Mouse (Mus musculus) embryonic facial prominence, embryonic 15.5 days (tissue): Measurements from ENCODE around the gene Dhrs2. TPM values are rescaled to one million over a fixed set of nuclear protein-coding genes. Genes with fewer than 3 reads are reported as not detected.

Experiments
- ATAC-seq: fragments of 200-750 bp; cut with Nextera tagmentation; 2 replicates; pipeline ENCODE4 v1.8.0; 2017; ENCODE audit warnings: low read depth, moderate TSS enrichment; ENCODE audit not compliant: insufficient number of reproducible peaks, low FRiP score, low TSS enrichment
- H3K27ac ChIP-seq: fragments of 300-500 bp; sonication (generic); replicated peaks from 2 replicates; pipeline ENCODE4 v1.5.1; 2015; ENCODE audit warnings: mild to moderate bottlenecking, inconsistent platforms
- H3K27me3 ChIP-seq: fragments of 300-500 bp; sonication (generic); 2 replicates; pipeline ENCODE4 v1.6.1; 2015; ENCODE audit warnings: inconsistent platforms
- H3K36me3 ChIP-seq: fragments of 300-500 bp; sonication (generic); 2 replicates; pipeline ENCODE4 v1.6.1; 2015; ENCODE audit warnings: mild to moderate bottlenecking, inconsistent platforms
- H3K4me1 ChIP-seq: fragments of 300-500 bp; sonication (generic); 2 replicates; pipeline ENCODE4 v1.6.1; 2015; ENCODE audit warnings: inconsistent platforms
- H3K4me2 ChIP-seq: fragments of 300-500 bp; sonication (generic); replicated peaks from 2 replicates; pipeline ENCODE4 v1.6.1; 2015; ENCODE audit warnings: mild to moderate bottlenecking, inconsistent platforms
- H3K4me3 ChIP-seq: fragments of 300-500 bp; sonication (generic); replicated peaks from 2 replicates; pipeline ENCODE4 v1.5.1; 2015; ENCODE audit warnings: mild to moderate bottlenecking, inconsistent platforms
- H3K9ac ChIP-seq: fragments of 300-500 bp; sonication (generic); 2 replicates; pipeline ENCODE4 v1.6.1; 2015; ENCODE audit warnings: inconsistent platforms
- H3K9me3 ChIP-seq: fragments of 300-500 bp; sonication (generic); replicated peaks from 2 replicates; pipeline ENCODE4 v1.6.1; 2016; ENCODE audit warnings: inconsistent platforms
- WGBS: fragments of 180-500 bp; shearing (Covaris S2); methylation state at CpG from one replicate; pipeline ENCODE4 v1.1.7; 2015; 5-methylcytosine and 5-hydroxymethylcytosine counted together
- polyA plus RNA-seq: library from polyadenylated mRNA; unstranded; fragments of >200 nt; fragmentation: Nextera tagmentation; extraction: Ambion mirVana; gene quantifications from 2 replicates; pipeline ENCODE4 v1.2.1, GENCODE M21; 2015

Dhrs2 gene
- polyA plus RNA-seq, 1 experiment from 2014 or later: 14.4 TPM

GRCm38 (mm10) chr14:55198187-55198586 is 23.6 kb upstream of the Dhrs2 start:
- Histone ChIP-seq H3K9ac (no peak overlapping the region), H3K4me1 (no peaks in the 10 kb centered on the region), H3K9me3 (no peaks in the 10 kb centered on the region), H3K4me2 (no peak overlapping the region), H3K36me3 (no peaks in the 10 kb centered on the region), H3K4me3 (no peak overlapping the region), H3K27ac (no peak overlapping the region), H3K27me3 (no peaks in the 10 kb centered on the region)
- WGBS: 70% methylated on average over 2 of the region's 2 CpGs
- ATAC-seq: no peak

GRCm38 (mm10) chr14:55204544-55204943 is 17.3 kb upstream of the Dhrs2 start:
- Histone ChIP-seq H3K4me1 (no peaks in the 10 kb centered on the region), H3K36me3 (no peaks in the 10 kb centered on the region), H3K9me3 (no peaks in the 10 kb centered on the region), H3K27ac (no peak overlapping the region), H3K4me2 (no peak overlapping the region), H3K4me3 (no peak overlapping the region), H3K9ac (no peak overlapping the region), H3K27me3 (no peaks in the 10 kb centered on the region)
- WGBS: 66% methylated on average over 3 of the region's 3 CpGs
- no peak for ATAC-seq

GRCm38 (mm10) chr14:55205045-55205750 is 16.6 kb upstream of the Dhrs2 start:
- WGBS: 48% methylated on average over 3 of the region's 3 CpGs
- ATAC-seq: no peak

GRCm38 (mm10) chr14:55208306-55208705 is 13.5 kb upstream of the Dhrs2 start:
- Histone ChIP-seq H3K27ac (no peak overlapping the region), H3K4me2 (no peak overlapping the region), H3K27me3 (no peaks in the 10 kb centered on the region), H3K9ac (no peak overlapping the region), H3K4me3 (no peak overlapping the region), H3K36me3 (no peaks in the 10 kb centered on the region), H3K4me1 (no peaks in the 10 kb centered on the region), H3K9me3 (no peaks in the 10 kb centered on the region)
- 85% methylated on average over 2 of the region's 2 CpGs for WGBS
- ATAC-seq: no peak

More at GRCm38 (mm10) chr14:55205045-55205750, 16.6 kb upstream of the Dhrs2 start:
- H3K4me2 ChIP-seq: no peak overlapping the region
- H3K9me3 ChIP-seq: no peaks in the 10 kb centered on the region
- H3K4me1 ChIP-seq: no peaks in the 10 kb centered on the region
- no peaks in the 10 kb centered on the region for H3K36me3 ChIP-seq
- no peak overlapping the region for H3K9ac ChIP-seq
- no peaks in the 10 kb centered on the region for H3K27me3 ChIP-seq
- no peak overlapping the region for H3K4me3 ChIP-seq
- no peak overlapping the region for H3K27ac ChIP-seq

GRCm38 (mm10) chr14:55213621-55214020 is 8.2 kb upstream of the Dhrs2 start:
- H3K27me3 ChIP-seq: no peaks in the 10 kb centered on the region
- no peaks in the 10 kb centered on the region for H3K9me3 ChIP-seq
- no peak overlapping the region for H3K4me3 ChIP-seq
- WGBS: 92% methylated on average over 3 of the region's 3 CpGs
- H3K27ac ChIP-seq: no peak overlapping the region
- no peak for ATAC-seq
- no peaks in the 10 kb centered on the region for H3K36me3 ChIP-seq
- H3K4me1 ChIP-seq: no peaks in the 10 kb centered on the region
- H3K4me2 ChIP-seq: no peak overlapping the region
- H3K9ac ChIP-seq: no peak overlapping the region

- no peak for ATAC-seq
- Histone ChIP-seq H3K36me3 (no peaks in the 10 kb centered on the region), H3K9me3 (no peaks in the 10 kb centered on the region), H3K27me3 (no peaks in the 10 kb centered on the region), H3K4me2 (no peak overlapping the region), H3K4me1 (no peaks in the 10 kb centered on the region), H3K9ac (no peak overlapping the region), H3K27ac (no peak overlapping the region), H3K4me3 (no peak overlapping the region)
- WGBS: 63% methylated on average over 4 of the region's 4 CpGs
These were observed 7.3 kb upstream of the Dhrs2 start for GRCm38 (mm10) chr14:55214507-55214906.

GRCm38 (mm10) chr14:55223172-55223571 is 1.4 kb downstream of the Dhrs2 start:
- Histone ChIP-seq H3K9ac (no peak overlapping the region), H3K4me3 (no peak overlapping the region), H3K4me2 (no peak overlapping the region), H3K4me1 (no peaks in the 10 kb centered on the region), H3K27me3 (no peaks in the 10 kb centered on the region), H3K27ac (no peak overlapping the region), H3K9me3 (no peaks in the 10 kb centered on the region), H3K36me3 (no peaks in the 10 kb centered on the region)
- no peak for ATAC-seq
- whole genome bisulfite sequencing: 7% methylated on average over 1 of the region's 1 CpGs

- ATAC-seq: no peak
- H3K27ac ChIP-seq: no peak overlapping the region
- H3K4me2 ChIP-seq: no peak overlapping the region
- H3K4me3 ChIP-seq: no peak overlapping the region
- no peak overlapping the region for H3K9ac ChIP-seq
- no peaks in the 10 kb centered on the region for H3K36me3 ChIP-seq
- H3K9me3 ChIP-seq: no peaks in the 10 kb centered on the region
- 91% methylated on average over 11 of the region's 11 CpGs for WGBS
- no peaks in the 10 kb centered on the region for H3K4me1 ChIP-seq
- no peaks in the 10 kb centered on the region for H3K27me3 ChIP-seq
These were observed 12.8 kb downstream of the Dhrs2 start for GRCm38 (mm10) chr14:55234639-55235038.

- 76% methylated on average over 2 of the region's 2 CpGs for WGBS
- H3K27me3 ChIP-seq: no peaks in the 10 kb centered on the region
- no peak overlapping the region for H3K4me3 ChIP-seq
- no peak overlapping the region for H3K4me2 ChIP-seq
- ATAC-seq: no peak
- no peak overlapping the region for H3K9ac ChIP-seq
- H3K27ac ChIP-seq: no peak overlapping the region
- H3K36me3 ChIP-seq: no peaks in the 10 kb centered on the region
- H3K4me1 ChIP-seq: no peaks in the 10 kb centered on the region
- H3K9me3 ChIP-seq: no peaks in the 10 kb centered on the region
These were observed 14.9 kb downstream of the Dhrs2 start for GRCm38 (mm10) chr14:55236685-55237084.

GRCm38 (mm10) chr14:55242664-55243063 is 20.9 kb downstream of the Dhrs2 start:
- Histone ChIP-seq H3K9me3 (no peaks in the 10 kb centered on the region), H3K27me3 (no peaks in the 10 kb centered on the region), H3K4me2 (no peak overlapping the region), H3K27ac (no peak overlapping the region), H3K36me3 (no peaks in the 10 kb centered on the region), H3K9ac (no peak overlapping the region), H3K4me1 (no peaks in the 10 kb centered on the region), H3K4me3 (no peak overlapping the region)
- 72% methylated on average over 1 of the region's 1 CpGs for WGBS
- no peak for ATAC-seq

- no peaks in the 10 kb centered on the region for H3K4me1 ChIP-seq
- H3K36me3 ChIP-seq: no peaks in the 10 kb centered on the region
- no peak overlapping the region for H3K4me2 ChIP-seq
- no peaks in the 10 kb centered on the region for H3K9me3 ChIP-seq
- no peak overlapping the region for H3K27ac ChIP-seq
- WGBS: 42% methylated on average over 6 of the region's 6 CpGs
- H3K4me3 ChIP-seq: no peak overlapping the region
- no peak overlapping the region for H3K9ac ChIP-seq
- no peaks in the 10 kb centered on the region for H3K27me3 ChIP-seq
- no peak for ATAC-seq
These were observed 25.4 kb downstream of the Dhrs2 start for GRCm38 (mm10) chr14:55247181-55247580.

GRCm38 (mm10) chr14:55248284-55248683 is 26.5 kb downstream of the Dhrs2 start:
- no peaks in the 10 kb centered on the region for H3K4me1 ChIP-seq
- no peak overlapping the region for H3K27ac ChIP-seq
- H3K4me2 ChIP-seq: no peak overlapping the region
- WGBS: 79% methylated on average over 6 of the region's 6 CpGs
- no peaks in the 10 kb centered on the region for H3K36me3 ChIP-seq
- no peak overlapping the region for H3K4me3 ChIP-seq
- no peaks in the 10 kb centered on the region for H3K9me3 ChIP-seq
- no peaks in the 10 kb centered on the region for H3K27me3 ChIP-seq
- no peak overlapping the region for H3K9ac ChIP-seq
- ATAC-seq: no peak
